Mouse (Mus musculus): ENCODE measurements at regions not wholly inside any gene's neighbourhood (a gene's known extent, or its start where the extent isn't known, plus 50 kb on each side); places are given as distances from the start of the nearest gene placed in this dataset.

DNA sequence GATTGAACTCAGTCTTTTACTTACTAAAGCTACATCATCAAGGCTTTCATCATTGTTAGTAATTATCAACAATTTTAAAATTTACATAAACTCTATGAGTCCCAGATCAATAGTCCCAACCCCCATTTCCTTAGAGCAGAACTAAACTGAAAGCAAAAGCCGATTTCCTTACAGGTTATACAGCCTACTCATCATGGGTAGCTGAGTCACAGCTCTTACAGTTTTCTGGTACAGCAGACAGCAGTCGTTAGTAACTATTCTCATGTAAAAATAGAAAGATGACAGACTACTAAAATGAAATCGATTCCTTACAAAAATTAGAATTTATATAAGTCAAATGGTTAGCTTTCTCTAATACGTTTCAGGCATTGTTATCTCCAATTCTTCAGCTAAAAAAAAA is 557.5 kb downstream of the Ipmk start:
- TF ChIP-seq EP300 (IDR thresholded peaks at IDR 0.05; ENCODE audit: low read depth in 1 of 2, low read length in 2 of 2) (no peak), USF1 (IDR thresholded peaks at IDR 0.05; ENCODE audit: low read depth, low read length) (no peak), ZC3H11A (IDR thresholded peaks at IDR 0.05; ENCODE audit: low read depth, low read length) (no peak), CTCF (IDR thresholded peaks at IDR 0.05 in 2 of 3, conservative IDR thresholded peaks at IDR 0.05 in 1 of 3; ENCODE audit: control insufficient read depth in 1 of 3, insufficient read depth in 1 of 3, low read depth in 2 of 3, low read length in 3 of 3, poor library complexity in 1 of 3, severe bottlenecking in 1 of 3) (no peak), GATA1 (IDR thresholded peaks at IDR 0.05; ENCODE audit: low read depth, low read length) (no peak), TCF12 (IDR thresholded peaks at IDR 0.05; ENCODE audit: low read depth, low read length) (no peak), RAD21 (IDR thresholded peaks at IDR 0.05; ENCODE audit: low read depth, low read length) (no peak), ETS1 (IDR thresholded peaks at IDR 0.05; ENCODE audit: low read depth, low read length) (no peak), ZNF384 (IDR thresholded peaks at IDR 0.05; ENCODE audit: low read depth, low read length) (no peak), MAFK (IDR thresholded peaks at IDR 0.05; ENCODE audit: borderline replicate concordance, low read depth, low read length) (no peak), MXI1 (IDR thresholded peaks at IDR 0.05; ENCODE audit: low read depth, low read length) (no peak)
